Mouse (Mus musculus): ENCODE measurements at regions not wholly inside any gene's neighbourhood (a gene's known extent, or its start where the extent isn't known, plus 50 kb on each side); places are given as distances from the start of the nearest gene placed in this dataset.

DNA sequence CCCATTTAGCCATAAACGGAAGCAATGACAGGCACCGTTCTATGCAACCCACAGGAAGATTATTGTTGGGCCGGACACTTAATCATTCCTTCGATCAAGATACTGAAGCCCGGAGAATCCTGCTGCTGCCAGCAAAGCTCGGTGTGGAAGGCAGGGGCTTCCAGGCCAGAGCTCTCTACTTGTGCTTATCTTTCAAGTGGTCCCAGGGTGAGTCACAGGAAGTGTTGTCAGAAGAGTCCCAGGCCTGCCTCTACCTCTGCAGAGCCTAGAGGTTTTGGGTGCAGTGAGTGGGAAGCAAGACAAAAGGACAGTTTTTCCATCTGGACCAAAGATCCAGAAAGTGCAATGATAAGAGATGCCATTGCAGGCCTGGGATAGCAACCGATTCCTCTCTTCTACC is 231.6 kb upstream of the Mpped2 start:
- Histone ChIP-seq H3K4me1 (no peaks in the 10 kb centered on the region), H3K27me3 (replicated peaks) (no peaks in the 10 kb centered on the region), H3K9me3 (no peaks in the 10 kb centered on the region), H3K36me3 (no peaks in the 10 kb centered on the region), H3K9ac (no peak overlapping the region), H3K4me3 (replicated peaks) (no peak overlapping the region), H3K27ac (no peak overlapping the region), H3K4me2 (no peak overlapping the region)
- WGBS = 59% methylated on average over 7 of the region's 7 CpGs
- ATAC-seq (ENCODE audit: insufficient read depth, low FRiP score, low read depth) = no peak

DNA sequence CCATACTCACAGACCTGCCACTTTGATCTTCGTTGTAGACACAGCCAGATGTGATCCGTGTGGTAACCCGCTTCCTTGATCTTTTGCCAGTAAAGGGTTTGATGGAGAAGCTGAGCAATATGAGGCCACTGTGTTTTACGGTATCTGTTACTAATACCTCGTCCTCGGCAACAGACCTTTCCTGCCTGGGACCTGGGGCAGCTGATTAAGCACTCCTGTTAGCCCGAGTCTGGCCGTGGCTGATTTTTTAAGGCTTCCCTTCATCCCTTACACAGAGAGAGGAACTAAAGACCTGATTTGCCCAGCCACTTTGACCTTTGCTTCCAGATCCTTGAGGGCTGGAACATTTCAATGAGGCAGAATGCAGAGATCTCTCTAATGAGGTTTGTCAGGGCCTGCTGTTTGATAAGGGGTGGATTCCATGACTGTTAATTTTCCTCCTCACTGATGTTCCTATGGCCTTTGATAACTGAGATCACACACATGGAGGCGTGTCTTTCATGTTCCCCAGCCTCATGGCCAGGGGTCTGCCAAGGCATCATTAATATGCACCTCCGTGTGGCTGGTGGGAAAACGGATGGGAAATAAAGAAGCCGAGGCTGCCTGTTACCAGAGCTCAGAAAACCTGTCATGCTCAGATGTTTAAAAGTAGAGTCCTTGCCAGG is 231.0 kb upstream of the Mpped2 start:
- no peaks in the 10 kb centered on the region for H3K36me3 ChIP-seq
- no peaks in the 10 kb centered on the region for H3K27me3 ChIP-seq (replicated peaks)
- H3K4me1 ChIP-seq = no peaks in the 10 kb centered on the region
- no peaks in the 10 kb centered on the region for H3K9me3 ChIP-seq
- H3K9ac ChIP-seq = no peak overlapping the region
- 61% methylated on average over 12 of the region's 12 CpGs for WGBS
- H3K4me3 ChIP-seq (replicated peaks) = no peak overlapping the region
- H3K27ac ChIP-seq = no peak overlapping the region
- ATAC-seq (ENCODE audit: insufficient read depth, low FRiP score, low read depth) = no peak
- no peak overlapping the region for H3K4me2 ChIP-seq

DNA sequence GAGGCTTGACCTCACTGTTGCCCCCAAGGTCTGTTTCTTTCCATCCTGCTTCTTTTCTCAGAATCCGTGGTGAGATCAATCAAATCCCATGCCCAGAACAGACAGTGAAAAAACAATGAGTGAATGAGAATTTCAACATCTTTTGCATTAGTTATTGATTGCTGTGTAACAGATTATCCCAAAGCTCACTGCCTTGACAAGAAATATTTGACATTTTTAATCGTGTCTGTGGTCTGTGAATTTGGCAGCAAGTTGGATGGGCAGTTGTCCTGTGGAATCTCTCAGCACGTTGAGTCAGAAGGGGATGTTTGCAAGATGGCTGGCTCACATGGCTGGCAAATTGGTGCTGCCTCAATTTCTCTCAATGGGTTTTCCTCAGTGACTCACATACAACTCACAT is 228.0 kb upstream of the Mpped2 start:
- Histone ChIP-seq H3K27ac (no peak overlapping the region), H3K9ac (no peak overlapping the region), H3K9me3 (no peaks in the 10 kb centered on the region), H3K36me3 (no peaks in the 10 kb centered on the region), H3K4me2 (no peak overlapping the region), H3K27me3 (replicated peaks) (no peaks in the 10 kb centered on the region), H3K4me3 (replicated peaks) (no peak overlapping the region), H3K4me1 (no peaks in the 10 kb centered on the region)
- 50% methylated on average over 3 of the region's 3 CpGs for WGBS
- no peak for ATAC-seq (ENCODE audit: insufficient read depth, low FRiP score, low read depth)

DNA sequence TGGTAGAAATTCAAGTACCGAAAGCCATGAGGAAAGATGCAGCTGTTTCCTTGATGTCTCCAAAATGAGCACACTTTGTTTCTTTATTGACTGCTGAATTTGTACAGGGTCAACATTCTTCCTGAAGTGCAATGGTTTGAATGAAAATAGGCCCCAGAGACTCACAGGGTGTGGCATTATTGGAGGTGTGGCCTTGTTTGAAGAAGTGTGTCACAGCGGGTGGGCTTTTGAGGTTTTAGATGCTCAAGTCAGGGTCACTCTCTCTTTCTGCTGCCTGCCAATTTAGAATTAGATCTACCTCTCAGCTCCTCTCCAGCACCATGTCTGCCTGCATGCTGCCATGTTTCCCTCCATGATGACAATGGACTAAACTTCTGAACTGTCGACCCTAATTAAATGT is 227.2 kb upstream of the Mpped2 start:
- no peak overlapping the region for H3K9ac ChIP-seq
- no peaks in the 10 kb centered on the region for H3K27me3 ChIP-seq (replicated peaks)
- no peak overlapping the region for H3K4me3 ChIP-seq (replicated peaks)
- no peaks in the 10 kb centered on the region for H3K9me3 ChIP-seq
- no peaks in the 10 kb centered on the region for H3K36me3 ChIP-seq
- no peak for ATAC-seq (ENCODE audit: insufficient read depth, low FRiP score, low read depth)
- H3K27ac ChIP-seq = no peak overlapping the region
- WGBS = 77% methylated on average over 3 of the region's 3 CpGs
- H3K4me2 ChIP-seq = no peak overlapping the region
- H3K4me1 ChIP-seq = no peaks in the 10 kb centered on the region

DNA sequence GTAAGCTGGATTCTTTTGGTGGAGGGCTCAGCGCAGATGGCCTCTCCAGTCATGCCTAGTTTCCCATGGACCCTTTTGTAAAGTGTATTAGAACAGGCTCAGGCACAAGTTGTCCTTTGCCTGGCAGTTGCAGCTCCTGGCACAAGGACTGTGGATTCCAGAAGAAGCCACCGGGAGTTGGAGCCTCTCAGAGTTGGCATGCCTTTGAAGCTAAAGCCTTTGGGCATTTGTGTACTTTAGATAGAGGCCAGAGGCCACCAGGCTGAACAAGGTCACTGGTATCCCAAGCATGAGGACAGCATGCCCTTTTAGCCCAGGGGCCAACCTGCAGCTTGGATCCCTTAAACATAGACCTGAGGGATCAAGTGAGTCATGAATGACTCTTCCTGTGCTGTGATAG is 223.9 kb upstream of the Mpped2 start:
- H3K27me3 ChIP-seq (replicated peaks) = no peaks in the 10 kb centered on the region
- no peak overlapping the region for H3K27ac ChIP-seq
- H3K4me1 ChIP-seq = no peaks in the 10 kb centered on the region
- no peak overlapping the region for H3K4me3 ChIP-seq (replicated peaks)
- no peak for ATAC-seq (ENCODE audit: insufficient read depth, low FRiP score, low read depth)
- WGBS = 71% methylated on average over 2 of the region's 2 CpGs
- no peaks in the 10 kb centered on the region for H3K9me3 ChIP-seq
- H3K36me3 ChIP-seq = no peaks in the 10 kb centered on the region
- H3K9ac ChIP-seq = no peak overlapping the region
- no peak overlapping the region for H3K4me2 ChIP-seq

DNA sequence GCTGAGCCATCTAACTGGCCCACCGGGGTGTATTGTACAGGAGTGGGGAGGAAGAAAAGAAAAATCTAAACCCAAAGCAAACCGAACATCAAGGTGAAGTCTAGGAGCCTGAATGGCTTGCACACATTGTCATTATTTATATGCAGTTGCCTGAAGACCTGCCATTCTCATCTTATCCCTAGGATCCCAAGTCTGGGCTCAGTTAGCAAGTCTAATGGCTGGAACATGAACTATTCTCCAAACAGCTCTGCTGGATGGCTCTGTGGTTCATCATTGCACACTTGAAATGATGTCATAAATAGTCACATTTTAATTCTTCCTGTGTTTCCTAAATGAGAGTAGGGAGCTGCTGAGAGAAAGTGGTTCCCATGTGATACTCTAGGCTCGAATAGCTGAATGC is 219.6 kb upstream of the Mpped2 start:
- H3K36me3 ChIP-seq = no peaks in the 10 kb centered on the region
- 63% methylated on average over 3 of the region's 3 CpGs for WGBS
- ATAC-seq (ENCODE audit: insufficient read depth, low FRiP score, low read depth) = no peak
- no peaks in the 10 kb centered on the region for H3K9me3 ChIP-seq
- no peaks in the 10 kb centered on the region for H3K4me1 ChIP-seq
- no peaks in the 10 kb centered on the region for H3K27me3 ChIP-seq (replicated peaks)
- H3K27ac ChIP-seq = no peak overlapping the region
- H3K4me2 ChIP-seq = no peak overlapping the region
- no peak overlapping the region for H3K4me3 ChIP-seq (replicated peaks)
- H3K9ac ChIP-seq = no peak overlapping the region

DNA sequence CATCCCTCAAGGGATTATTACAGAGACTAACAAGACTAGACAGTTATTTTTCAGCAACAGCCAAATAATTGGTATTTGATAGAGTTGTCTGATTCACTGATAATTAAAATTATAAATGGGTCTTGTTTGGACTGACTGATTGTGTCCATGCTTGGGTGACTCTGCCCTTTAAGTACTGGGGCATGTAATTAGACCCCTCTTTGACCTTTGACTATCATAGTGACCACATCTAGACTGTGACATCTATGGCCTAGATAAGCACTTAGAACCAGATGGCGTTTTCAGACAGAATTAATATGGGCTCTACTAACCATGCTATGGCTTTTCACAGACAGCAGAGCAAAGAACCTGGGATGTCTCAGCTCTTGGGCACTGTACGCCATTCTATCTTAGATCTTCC is 215.1 kb upstream of the Mpped2 start:
- Histone ChIP-seq H3K4me1 (no peaks in the 10 kb centered on the region), H3K27me3 (replicated peaks) (no peaks in the 10 kb centered on the region), H3K27ac (no peak overlapping the region), H3K4me3 (replicated peaks) (no peak overlapping the region), H3K9ac (no peak overlapping the region), H3K4me2 (no peak overlapping the region), H3K9me3 (no peaks in the 10 kb centered on the region), H3K36me3 (no peaks in the 10 kb centered on the region)
- WGBS = 80% methylated on average over 2 of the region's 2 CpGs
- ATAC-seq (ENCODE audit: insufficient read depth, low FRiP score, low read depth) = no peak

DNA sequence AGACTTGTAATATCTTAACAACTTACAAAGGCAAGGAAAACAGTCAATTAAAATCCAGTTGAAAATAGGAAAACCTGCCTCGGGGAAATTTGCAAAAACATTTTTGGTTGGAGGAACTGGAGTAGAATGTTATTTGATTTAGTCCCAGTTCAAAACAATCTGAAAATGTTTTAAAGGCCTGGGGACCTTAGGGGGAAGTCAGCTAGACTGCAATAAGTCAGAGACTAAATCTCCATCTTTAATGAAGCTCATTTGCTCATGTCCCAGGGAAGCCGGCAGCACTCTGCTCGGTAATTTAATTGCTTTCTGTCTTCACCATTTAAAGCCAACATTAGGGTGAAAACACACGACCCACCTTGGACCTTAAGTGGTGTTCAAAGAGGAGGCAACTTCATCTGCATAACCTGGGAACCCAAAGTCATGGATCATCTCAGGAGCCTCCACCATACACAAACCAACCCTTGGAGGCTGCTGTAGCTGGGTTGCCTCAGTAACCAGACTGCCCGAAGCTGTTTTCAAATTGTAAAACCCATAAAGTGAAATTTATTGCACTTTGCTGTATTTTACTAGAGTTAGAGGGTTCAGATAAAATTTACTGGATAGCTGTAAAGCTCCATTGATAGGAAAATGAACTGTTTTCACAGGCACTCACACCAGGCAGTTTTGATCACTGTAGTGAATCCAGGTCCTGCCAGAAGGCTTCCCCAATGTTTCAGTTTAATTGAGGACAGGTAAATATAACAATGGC is 205.6 kb upstream of the Mpped2 start:
- Histone ChIP-seq H3K36me3 (no peaks in the 10 kb centered on the region), H3K9me3 (no peaks in the 10 kb centered on the region)
- 67% methylated on average over 5 of the region's 5 CpGs for WGBS

DNA sequence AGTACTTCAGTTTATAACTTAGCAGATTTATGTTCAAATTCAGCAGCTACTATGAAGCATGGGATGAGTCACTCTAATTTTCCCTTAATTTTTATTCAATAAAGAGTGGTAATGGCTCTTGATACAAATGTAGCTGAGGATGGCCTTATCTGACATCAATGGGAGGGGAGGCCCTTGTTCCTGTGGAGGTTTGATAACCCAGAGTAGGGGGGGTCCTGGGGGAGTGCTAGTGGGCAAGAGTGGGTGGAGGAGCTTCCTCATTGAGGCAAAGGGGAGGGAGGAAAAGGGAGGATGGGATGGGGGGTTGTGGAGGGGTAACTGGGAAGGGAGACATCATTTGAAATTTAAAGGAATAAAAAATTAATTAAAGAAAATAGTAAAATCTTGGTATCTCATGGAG is 194.3 kb upstream of the Mpped2 start:
- H3K4me3 ChIP-seq (replicated peaks) = no peak overlapping the region
- H3K36me3 ChIP-seq = no peaks in the 10 kb centered on the region
- H3K4me1 ChIP-seq = no peaks in the 10 kb centered on the region
- ATAC-seq (ENCODE audit: insufficient read depth, low FRiP score, low read depth) = no peak
- no peak overlapping the region for H3K9ac ChIP-seq
- no peak overlapping the region for H3K27ac ChIP-seq
- no peaks in the 10 kb centered on the region for H3K27me3 ChIP-seq (replicated peaks)
- no peaks in the 10 kb centered on the region for H3K9me3 ChIP-seq
- no peak overlapping the region for H3K4me2 ChIP-seq

More for the DNA sequence above, 205.6 kb upstream of the Mpped2 start:
- Histone ChIP-seq H3K4me1 (no peaks in the 10 kb centered on the region), H3K9ac (no peak overlapping the region), H3K4me2 (no peak overlapping the region), H3K4me3 (replicated peaks) (no peak overlapping the region), H3K27ac (no peak overlapping the region), H3K27me3 (replicated peaks) (no peaks in the 10 kb centered on the region)
- no peak for ATAC-seq (ENCODE audit: insufficient read depth, low FRiP score, low read depth)

DNA sequence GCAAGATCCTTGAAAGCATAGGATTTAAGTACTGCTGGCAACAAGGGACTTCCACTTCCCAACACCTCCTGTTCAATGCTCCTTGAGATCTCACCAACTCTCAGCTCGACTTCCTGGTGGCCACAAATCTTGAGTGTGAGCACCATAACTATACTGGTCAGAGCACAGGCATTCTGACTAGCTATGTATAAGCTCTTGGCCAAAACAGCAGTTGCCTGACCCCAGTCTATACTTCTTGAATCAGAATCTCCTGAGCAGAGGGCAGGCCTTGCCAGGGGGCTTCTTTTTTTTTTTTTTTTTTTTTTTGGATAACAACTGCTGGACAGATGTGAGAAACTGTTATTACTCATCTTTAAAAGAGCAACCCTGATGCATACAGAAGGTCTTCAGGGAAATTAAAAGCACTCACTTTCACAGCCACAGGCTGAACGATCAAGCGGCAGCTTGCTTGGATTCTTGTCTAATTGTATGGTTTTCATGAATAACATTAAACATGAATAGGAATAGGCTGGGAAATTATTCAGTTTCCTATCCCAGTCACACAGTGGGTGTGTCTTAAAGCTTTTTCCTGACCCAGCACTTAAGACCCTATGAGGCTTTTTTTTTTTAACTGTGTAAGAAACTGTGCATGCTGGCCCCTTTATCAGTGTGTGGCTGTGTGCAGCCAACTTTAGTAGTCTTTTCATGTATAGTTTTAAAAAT is 193.7 kb upstream of the Mpped2 start:
- no peak overlapping the region for H3K27ac ChIP-seq
- no peaks in the 10 kb centered on the region for H3K4me1 ChIP-seq
- no peak overlapping the region for H3K9ac ChIP-seq
- no peak overlapping the region for H3K4me3 ChIP-seq (replicated peaks)
- H3K27me3 ChIP-seq (replicated peaks) = no peaks in the 10 kb centered on the region
- WGBS = 67% methylated on average over 3 of the region's 3 CpGs
- H3K36me3 ChIP-seq = no peaks in the 10 kb centered on the region
- no peak for ATAC-seq (ENCODE audit: insufficient read depth, low FRiP score, low read depth)
- no peak overlapping the region for H3K4me2 ChIP-seq
- no peaks in the 10 kb centered on the region for H3K9me3 ChIP-seq

DNA sequence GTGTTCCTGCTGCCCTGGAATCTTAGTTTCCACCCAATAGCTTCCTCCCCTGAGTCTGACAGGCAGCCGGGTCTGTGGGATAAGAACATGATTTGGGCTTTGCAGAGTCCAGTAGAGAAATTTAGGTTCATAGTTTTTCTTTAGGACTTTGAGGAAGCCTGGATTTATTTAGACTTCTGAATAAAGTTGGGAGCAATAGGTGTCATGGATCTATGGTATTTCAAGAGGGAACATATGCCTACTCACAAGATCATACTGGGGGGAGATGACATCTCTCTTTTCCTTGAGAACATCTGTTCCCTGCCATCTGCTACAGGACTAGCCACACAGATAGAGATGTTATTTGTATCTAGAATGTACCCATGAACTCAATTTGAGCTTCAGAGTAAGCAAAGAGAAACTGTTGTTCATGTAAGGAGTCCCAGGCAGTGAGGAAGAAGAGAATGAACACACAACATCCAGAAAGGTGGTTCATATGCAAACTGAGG is 188.1 kb upstream of the Mpped2 start:
- no peaks in the 10 kb centered on the region for H3K36me3 ChIP-seq
- H3K4me2 ChIP-seq = no peak overlapping the region
- no peak overlapping the region for H3K27ac ChIP-seq
- no peaks in the 10 kb centered on the region for H3K27me3 ChIP-seq (replicated peaks)
- 68% methylated on average over 1 of the region's 1 CpGs for WGBS
- H3K9ac ChIP-seq = no peak overlapping the region
- H3K4me3 ChIP-seq (replicated peaks) = no peak overlapping the region
- no peaks in the 10 kb centered on the region for H3K4me1 ChIP-seq
- no peaks in the 10 kb centered on the region for H3K9me3 ChIP-seq
- ATAC-seq (ENCODE audit: insufficient read depth, low FRiP score, low read depth) = no peak

DNA sequence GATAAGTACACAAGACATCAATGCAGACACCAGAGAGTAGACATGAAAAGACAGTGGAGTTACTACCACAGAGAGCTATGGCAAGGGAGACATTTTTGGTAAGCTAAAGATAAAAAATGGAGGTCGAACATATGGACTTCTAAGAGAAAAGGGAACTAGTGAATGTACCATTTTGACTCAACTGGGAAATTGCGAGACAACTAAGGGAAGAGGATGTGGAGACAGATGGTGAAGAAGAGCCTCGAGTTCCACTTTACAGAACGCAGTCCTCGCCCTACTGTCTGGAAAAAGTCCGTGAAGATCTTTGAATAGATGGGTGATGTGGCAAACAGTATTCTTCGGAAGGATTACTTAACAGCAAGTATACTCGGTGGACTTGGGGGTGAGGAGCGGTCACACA is 181.2 kb upstream of the Mpped2 start:
- Histone ChIP-seq H3K27me3 (replicated peaks) (no peaks in the 10 kb centered on the region), H3K27ac (no peak overlapping the region), H3K9ac (no peak overlapping the region), H3K9me3 (no peaks in the 10 kb centered on the region), H3K4me1 (no peaks in the 10 kb centered on the region), H3K4me2 (no peak overlapping the region), H3K4me3 (replicated peaks) (no peak overlapping the region), H3K36me3 (no peaks in the 10 kb centered on the region)
- WGBS = 75% methylated on average over 9 of the region's 9 CpGs
- no peak for ATAC-seq (ENCODE audit: insufficient read depth, low FRiP score, low read depth)
